Mouse (Mus musculus) liver, embryonic 14 days (tissue): ENCODE results near the gene Polg2. TPM values are rescaled to one million over a fixed set of nuclear protein-coding genes. Genes with fewer than 3 reads are reported as not detected.

Experiments used
- polyA plus RNA-seq: library from polyadenylated mRNA; depleted of rRNA; stranded (reverse); fragments of >200 nt; gene quantifications from 2 replicates; pipeline ENCODE4 v1.2.3, GENCODE M21; 2012; rRNA removed

The Polg2 gene
- 3.4 and 3.7 TPM in 2 replicates for polyA plus RNA-seq

DNA sequence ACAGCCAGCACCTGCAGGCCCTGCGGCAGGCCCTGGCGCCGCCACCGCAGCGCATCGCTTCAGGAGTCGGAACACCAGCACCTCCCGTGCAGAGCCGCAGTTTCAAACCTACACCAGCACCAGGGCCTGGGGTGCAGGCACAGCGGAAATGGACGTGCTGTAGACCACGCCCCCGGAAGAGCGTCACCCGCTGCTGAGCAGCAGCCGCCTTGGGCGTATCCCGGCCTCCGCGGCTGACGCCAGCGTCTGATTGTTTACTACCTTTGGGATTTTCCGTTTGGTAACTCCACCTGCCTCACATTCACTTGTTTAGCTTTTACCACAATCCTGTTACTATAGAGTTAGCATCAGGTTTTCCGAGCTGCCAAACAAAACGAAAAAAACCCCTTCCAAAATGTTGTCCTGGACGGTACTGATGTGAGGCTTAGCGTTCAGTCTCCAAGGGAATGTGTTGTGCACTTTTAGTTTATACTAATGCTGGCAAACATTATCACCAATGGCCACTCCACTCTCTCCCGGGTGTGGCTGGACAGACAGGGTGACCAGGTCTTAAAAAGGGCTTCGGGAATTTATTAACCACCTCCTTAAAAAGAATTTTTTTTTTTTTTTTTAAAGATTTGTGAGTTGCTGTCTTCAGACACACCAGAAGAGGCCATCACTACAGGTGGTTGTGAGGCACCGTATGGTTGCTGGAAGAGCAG is at the start of gene Polg2:
Gene Polg2, minus strand, starts transcription at position 150 of the 701 bp plus-strand sequence.

DNA sequence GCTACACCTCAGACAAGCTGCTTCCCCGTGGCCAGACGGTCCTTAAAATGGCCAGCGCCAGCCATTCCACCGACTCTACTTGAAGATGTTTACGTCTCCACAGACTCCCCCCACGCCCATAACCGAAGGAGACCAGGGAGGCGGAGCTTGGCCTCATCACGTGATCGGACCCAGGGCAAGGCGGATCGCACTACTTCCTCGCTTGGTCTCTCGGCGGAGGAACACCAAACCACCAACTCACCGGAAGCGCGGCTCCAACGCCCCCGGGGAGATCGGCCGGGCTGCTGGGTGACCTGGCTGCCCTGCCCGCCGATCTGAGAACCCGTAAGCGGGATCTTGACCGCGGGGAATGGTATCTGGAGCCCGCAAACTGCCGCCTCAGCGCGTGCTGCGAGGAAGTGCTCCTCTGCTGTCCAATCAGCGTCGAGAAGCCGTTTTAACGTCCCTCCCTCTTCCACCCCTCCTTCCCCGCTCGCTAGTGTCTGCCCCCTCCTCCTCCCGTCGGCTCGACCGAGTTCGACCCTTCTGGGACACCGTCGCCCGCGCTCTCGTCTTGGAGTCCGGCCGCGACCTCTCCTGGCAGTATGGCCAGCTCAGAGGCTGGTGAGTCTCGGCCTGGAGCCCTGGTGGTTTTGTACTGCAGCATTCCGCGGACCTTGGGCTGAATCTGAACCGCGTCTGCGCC is 9.6 kb upstream of the Polg2 start, which contains the start of the genes Ddx5 and Cep95:
Gene Ddx5, minus strand, starts transcription at position 411 of the 685 bp plus-strand sequence.
Gene Cep95, plus strand, starts transcription at position 478 of the 685 bp plus-strand sequence.

DNA sequence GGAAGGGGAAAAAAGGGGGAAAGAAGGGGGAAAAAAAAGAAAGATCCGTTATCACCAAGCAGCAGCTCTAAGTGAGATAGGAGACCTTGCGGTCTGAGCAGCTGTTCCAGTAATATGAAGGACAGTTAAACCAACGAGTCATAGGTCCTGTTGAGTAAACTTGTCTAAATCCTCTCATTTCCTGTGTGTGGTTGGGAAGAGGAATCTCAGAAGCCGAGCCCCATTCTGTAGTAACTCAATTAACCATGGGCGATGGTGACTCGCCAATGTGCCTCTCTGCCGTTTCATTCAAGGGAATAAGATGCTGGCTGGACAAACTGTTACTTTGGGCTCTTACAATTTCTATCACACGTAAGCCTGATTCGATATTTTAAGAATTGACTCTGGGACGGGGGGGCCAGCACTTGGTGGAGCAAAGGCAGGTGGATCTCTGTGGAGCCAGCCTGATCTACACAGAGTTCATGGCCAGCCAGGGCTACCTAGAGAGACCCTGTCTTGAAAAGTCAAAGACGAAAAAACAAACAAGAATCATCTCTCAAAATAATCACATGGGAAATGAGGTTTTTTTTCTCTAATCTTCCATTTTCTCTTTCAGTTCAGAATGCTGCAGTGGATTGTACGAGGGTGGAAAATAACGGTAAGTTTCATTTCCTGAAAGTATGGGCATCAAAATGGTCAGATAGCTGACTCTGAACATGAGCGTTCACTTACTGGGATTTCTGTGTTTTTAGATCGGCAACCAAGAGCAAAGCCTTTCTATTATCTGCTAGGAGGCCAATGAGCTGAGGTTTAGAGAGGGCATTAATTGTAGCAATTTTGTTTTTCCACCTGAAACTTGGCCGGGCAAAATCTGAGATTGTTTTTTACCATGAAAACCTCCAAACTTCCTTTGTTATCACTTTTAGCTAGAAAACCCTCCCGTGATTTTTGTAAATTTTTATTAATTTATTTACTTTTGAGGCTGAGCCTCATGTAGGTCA is 28.0 kb downstream of the Polg2 start, which contains the start of gene Milr1:
Gene Milr1, plus strand, starts transcription at position 188 of the 980 bp plus-strand sequence.

DNA sequence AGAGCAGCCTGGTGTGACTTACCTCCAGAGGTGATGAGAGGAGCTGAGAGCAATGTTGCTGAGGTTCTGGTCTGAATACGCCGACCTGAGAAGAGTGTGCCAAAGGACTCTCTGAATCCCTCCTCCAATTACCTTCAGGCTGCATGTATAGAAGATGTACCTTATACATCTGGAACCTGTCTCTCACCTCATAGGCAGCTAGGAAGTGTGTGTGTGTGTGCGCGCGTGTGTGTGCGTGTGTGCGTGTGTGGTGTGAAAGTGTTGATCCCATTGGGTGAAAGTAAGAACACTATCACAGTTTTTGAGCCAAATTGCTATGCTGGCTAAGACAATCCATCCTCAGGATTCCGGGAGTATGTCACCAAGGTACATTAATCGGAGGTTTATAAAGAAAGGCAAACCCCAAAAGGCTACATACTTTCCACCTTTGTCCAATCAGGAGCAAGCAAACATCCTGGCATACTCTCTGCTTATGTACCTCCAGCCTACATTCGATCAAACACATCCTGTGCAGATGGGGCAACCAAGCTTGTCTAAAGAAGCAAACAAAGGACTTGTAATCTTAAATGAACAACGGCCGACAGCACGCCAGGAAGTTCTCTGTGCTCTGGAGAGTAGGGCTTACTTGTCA is 29.1 kb downstream of the Polg2 start, which contains the start of gene Pecam1:
Gene Pecam1, minus strand, starts transcription at position 508 of the 631 bp plus-strand sequence.

Other genes starting within 250 kb of the Polg2 start
- gene Tex2, start 166.1 kb downstream of the Polg2 start, polyA plus RNA-seq, result 6.4 and 6.9 TPM in 2 replicates
- 6.3 and 6.6 TPM in 2 replicates for gene Pecam1, start 28.9 kb downstream of the Polg2 start, polyA plus RNA-seq
- 1.9 and 2.7 TPM in 2 replicates for gene Milr1, start 28.3 kb downstream of the Polg2 start, polyA plus RNA-seq
- 153 and 168 TPM in 2 replicates for gene Ddx5, start 9.6 kb upstream of the Polg2 start, polyA plus RNA-seq
- gene Cep95, start 9.7 kb upstream of the Polg2 start, polyA plus RNA-seq, result 11.3 and 11.9 TPM in 2 replicates
- 2.9 and 3.8 TPM in 2 replicates for gene Smurf2, start 141.2 kb upstream of the Polg2 start, polyA plus RNA-seq
- 142 and 177 TPM in 2 replicates for gene Kpna2, start 220.0 kb upstream of the Polg2 start, polyA plus RNA-seq
- gene 1810010H24Rik, start 246.1 kb upstream of the Polg2 start, polyA plus RNA-seq, result 1.8 and 1.9 TPM in 2 replicates